Mouse (Mus musculus) liver, embryonic 12.5 days (tissue): ENCODE data around the gene Usp36. TPM values are rescaled to one million over a fixed set of nuclear protein-coding genes. Genes with fewer than 3 reads are reported as not detected.

ENCODE experiments used
- ATAC-seq: fragments of 200-750 bp; cut with Nextera tagmentation; 2 replicates; pipeline ENCODE4 v1.8.0; 2017; ENCODE audit warnings: moderate number of reproducible peaks, mild to moderate bottlenecking, moderate library complexity
- H3K27ac ChIP-seq: fragments of 300-500 bp; sonication (generic); 2 replicates; pipeline ENCODE4 v1.5.1; 2016; ENCODE audit warnings: mild to moderate bottlenecking
- H3K27me3 ChIP-seq: fragments of 300-500 bp; sonication (generic); replicated peaks from 2 replicates; pipeline ENCODE4 v1.6.1; 2016; ENCODE audit warnings: mild to moderate bottlenecking, moderate library complexity
- H3K36me3 ChIP-seq: fragments of 300-500 bp; sonication (generic); 2 replicates; pipeline ENCODE4 v1.6.1; 2016; ENCODE audit warnings: mild to moderate bottlenecking, moderate library complexity
- H3K4me1 ChIP-seq: fragments of 300-500 bp; sonication (generic); 2 replicates; pipeline ENCODE4 v1.6.1; 2016
- H3K4me2 ChIP-seq: fragments of 300-500 bp; sonication (generic); 2 replicates; pipeline ENCODE4 v1.6.1; 2016; ENCODE audit warnings: mild to moderate bottlenecking, moderate library complexity
- H3K4me3 ChIP-seq: fragments of 300-500 bp; sonication (generic); 2 replicates; pipeline ENCODE4 v1.5.1; 2016; ENCODE audit warnings: mild to moderate bottlenecking, moderate library complexity
- H3K9ac ChIP-seq: fragments of 300-500 bp; sonication (generic); 2 replicates; pipeline ENCODE4 v1.6.1; 2016; ENCODE audit warnings: mild to moderate bottlenecking, moderate library complexity
- H3K9me3 ChIP-seq: fragments of 300-500 bp; sonication (generic); replicated peaks from 2 replicates; pipeline ENCODE4 v1.6.1; 2016; ENCODE audit warnings: mild to moderate bottlenecking, moderate library complexity
- WGBS: fragments of 180-500 bp; shearing (Covaris S2); methylation state at CpG from one replicate; pipeline ENCODE4 v1.1.7; 2016; ENCODE audit not compliant: insufficient replicate concordance; 5-methylcytosine and 5-hydroxymethylcytosine counted together
- polyA plus RNA-seq: library from polyadenylated mRNA; unstranded; fragments of >200 nt; fragmentation: Nextera tagmentation; extraction: Ambion mirVana; gene quantifications from 2 replicates; pipeline ENCODE4 v1.2.1, GENCODE M21; 2016

The Usp36 gene
- polyA plus RNA-seq, 1 experiment from 2014 or later, result 14.3 TPM

DNA sequence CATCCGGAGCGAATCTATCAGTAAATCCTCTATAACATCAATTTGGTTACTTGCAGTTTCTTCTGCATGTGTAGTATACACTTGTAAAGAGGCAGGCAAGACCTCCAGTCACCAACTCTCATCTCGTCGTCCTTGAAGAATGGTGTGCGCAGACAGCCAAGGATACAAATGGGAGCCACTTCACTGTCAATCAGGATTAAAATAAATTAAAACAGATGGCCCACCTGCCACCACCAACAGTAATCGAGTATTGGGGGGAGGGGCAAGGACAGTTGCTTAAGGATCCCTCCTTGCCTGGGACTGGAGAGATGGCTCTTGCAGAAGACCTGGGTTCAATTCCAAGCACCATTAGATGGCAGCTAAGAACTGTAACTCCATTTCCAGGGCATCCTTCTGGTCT is 2.6 kb upstream of the Usp36 start:
- Histone ChIP-seq H3K27me3 (peaks cover 39% of the 10 kb centered on the region), H3K4me3 (no peak overlapping the region), H3K36me3 (peaks cover 3% of the 10 kb centered on the region), H3K27ac (no peak overlapping the region), H3K9me3 (no peaks in the 10 kb centered on the region), H3K9ac (no peak overlapping the region), H3K4me1 (peaks cover 24% of the 10 kb centered on the region), H3K4me2 (no peak overlapping the region)
- ATAC-seq, result no peak
- 63% methylated on average over 6 of the region's 6 CpGs for WGBS

DNA sequence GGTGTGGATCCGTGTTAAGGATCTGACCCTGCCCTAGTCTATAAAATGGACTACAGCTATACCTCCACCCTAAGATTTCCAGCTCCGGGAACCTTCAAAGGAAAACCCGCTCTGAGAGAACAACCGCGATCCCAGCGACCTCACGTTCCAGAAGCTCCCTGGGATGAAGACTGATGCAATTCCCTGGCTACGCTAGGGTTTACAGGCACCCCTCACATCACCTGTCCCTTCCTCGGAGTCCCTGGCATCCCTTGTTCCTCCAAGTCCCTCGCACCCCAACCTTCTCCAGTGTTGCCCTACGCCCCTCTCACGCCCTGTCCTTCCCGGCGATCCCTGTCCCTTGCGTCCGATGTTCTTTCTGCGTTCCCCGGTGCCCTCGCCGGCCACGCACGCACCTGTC is 482 bp downstream of the Usp36 start:
- Histone ChIP-seq H3K4me1 (peaks cover 24% of the 10 kb centered on the region), H3K4me3 (peak overlapping the region; percentile 79), H3K9ac (peak overlapping the region; percentile 78), H3K27me3 (peaks cover 14% of the 10 kb centered on the region; the same call in 1 of the 2 replicates), H3K4me2 (peak overlapping the region; percentile 87), H3K9me3 (no peaks in the 10 kb centered on the region), H3K27ac (peak overlapping the region; percentile 75), H3K36me3 (peaks cover 34% of the 10 kb centered on the region)
- no peak for ATAC-seq
- WGBS, result 3% methylated on average over 22 of the region's 22 CpGs

DNA sequence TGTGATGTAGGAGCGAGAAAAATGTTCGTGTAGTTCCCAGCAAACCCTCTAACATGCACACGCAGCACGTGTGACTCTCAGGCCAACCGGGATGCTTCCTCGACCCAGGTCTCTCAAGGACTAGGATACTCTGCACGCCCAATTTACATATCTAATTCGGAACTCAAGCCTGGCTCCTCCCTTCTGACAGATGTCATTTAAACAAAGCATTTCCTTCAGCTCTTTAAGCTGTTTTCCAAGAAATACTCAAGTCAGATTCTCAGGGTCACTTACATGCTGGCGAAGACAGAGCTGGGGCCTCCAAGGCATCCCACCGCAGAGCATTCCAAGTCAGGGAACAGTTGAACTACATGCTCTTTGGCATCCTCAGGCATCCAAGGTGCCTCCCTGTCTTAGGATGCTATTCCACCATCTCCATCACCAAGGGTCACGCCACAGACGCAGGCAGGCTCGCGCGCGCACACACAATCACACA is 970 bp downstream of the Usp36 start:
- H3K36me3 ChIP-seq, result peaks cover 39% of the 10 kb centered on the region
- H3K4me1 ChIP-seq, result peaks cover 24% of the 10 kb centered on the region
- H3K9ac ChIP-seq, result peak overlapping the region; percentile 78
- H3K9me3 ChIP-seq, result no peaks in the 10 kb centered on the region
- no peak overlapping the region for H3K27ac ChIP-seq
- H3K27me3 ChIP-seq, result peaks cover 14% of the 10 kb centered on the region; the same call in 1 of the 2 replicates
- WGBS, result under 1% methylated on average over 16 of the region's 16 CpGs
- no peak for ATAC-seq
- H3K4me3 ChIP-seq, result peak overlapping the region; percentile 79
- H3K4me2 ChIP-seq, result peak overlapping the region; percentile 87

DNA sequence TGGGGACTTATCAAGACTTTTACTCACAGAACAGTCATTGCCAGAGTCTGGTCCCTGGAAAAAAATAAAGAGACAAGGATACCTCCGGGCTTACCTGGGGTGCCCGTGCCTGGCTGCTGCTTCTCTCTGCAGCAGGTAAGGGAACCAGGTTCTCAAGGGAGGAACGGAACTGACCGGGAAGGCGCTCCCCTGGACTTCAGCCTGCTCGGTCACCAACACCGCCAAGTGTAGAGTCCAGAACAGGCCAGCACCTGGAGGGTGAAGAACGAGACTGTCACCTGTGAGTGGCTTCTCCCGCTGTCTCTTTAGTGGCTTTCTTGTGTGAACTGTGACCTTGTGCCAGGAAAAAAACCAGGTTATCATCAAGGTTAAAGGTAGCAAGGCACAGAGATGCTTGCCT is 2.5 kb downstream of the Usp36 start:
- Histone ChIP-seq H3K4me2 (no peak overlapping the region), H3K9ac (no peak overlapping the region), H3K36me3 (peaks cover 54% of the 10 kb centered on the region), H3K27me3 (peaks cover 5% of the 10 kb centered on the region; the same call in 1 of the 2 replicates), H3K4me3 (no peak overlapping the region), H3K27ac (no peak overlapping the region), H3K9me3 (no peaks in the 10 kb centered on the region), H3K4me1 (peaks cover 24% of the 10 kb centered on the region)
- no peak for ATAC-seq
- WGBS, result 88% methylated on average over 9 of the region's 9 CpGs

DNA sequence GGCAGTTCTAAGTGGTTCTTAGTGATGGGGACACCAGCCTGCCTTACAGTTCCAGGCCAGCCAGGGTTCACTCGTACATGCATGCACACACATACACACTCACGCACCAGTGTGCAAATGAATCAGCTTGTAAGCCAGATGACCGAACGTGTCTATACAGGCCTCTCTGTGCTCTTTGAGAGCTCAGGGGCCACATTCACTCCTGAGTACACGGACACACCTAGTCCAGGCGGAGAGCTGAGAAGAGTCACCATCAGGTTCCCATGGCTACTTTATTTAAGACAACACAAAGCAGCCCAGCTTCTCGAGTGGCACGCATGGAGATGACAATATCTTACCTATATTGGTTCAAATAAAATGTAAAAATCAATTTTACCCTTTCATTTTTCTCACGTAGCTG is 3.6 kb downstream of the Usp36 start:
- no peak overlapping the region for H3K4me2 ChIP-seq
- H3K36me3 ChIP-seq, result peaks cover 65% of the 10 kb centered on the region
- peaks cover 24% of the 10 kb centered on the region for H3K4me1 ChIP-seq
- no peak overlapping the region for H3K4me3 ChIP-seq
- WGBS, result 79% methylated on average over 9 of the region's 9 CpGs
- no peak overlapping the region for H3K27ac ChIP-seq
- no peak for ATAC-seq
- H3K9ac ChIP-seq, result no peak overlapping the region
- no peaks in the 10 kb centered on the region for H3K9me3 ChIP-seq
- H3K27me3 ChIP-seq, result no peaks in the 10 kb centered on the region

DNA sequence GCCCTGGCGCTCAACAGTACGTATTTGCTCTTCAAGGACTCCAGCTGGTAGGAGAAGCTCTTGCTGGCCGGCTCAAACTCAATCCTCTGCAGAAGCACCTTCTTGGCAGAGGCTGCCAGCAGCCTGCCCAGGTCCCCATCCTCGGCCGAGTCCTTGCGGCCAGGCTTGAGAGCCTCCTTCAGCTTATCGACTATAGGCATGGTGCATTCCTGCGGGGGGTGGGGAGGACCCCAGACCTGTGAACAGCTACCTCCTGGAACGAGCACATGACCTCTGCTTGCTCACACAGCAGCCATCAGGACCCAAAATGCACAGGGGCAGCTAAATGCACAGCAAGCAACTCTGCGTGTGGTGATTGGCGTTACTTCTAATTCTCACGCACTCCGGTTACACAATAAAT is 4.3 kb downstream of the Usp36 start:
- WGBS, result 86% methylated on average over 13 of the region's 13 CpGs
- Histone ChIP-seq H3K4me1 (peaks cover 23% of the 10 kb centered on the region), H3K4me2 (no peak overlapping the region), H3K36me3 (peaks cover 71% of the 10 kb centered on the region), H3K4me3 (no peak overlapping the region), H3K27me3 (no peaks in the 10 kb centered on the region), H3K27ac (no peak overlapping the region), H3K9ac (no peak overlapping the region), H3K9me3 (no peaks in the 10 kb centered on the region)
- no peak for ATAC-seq

DNA sequence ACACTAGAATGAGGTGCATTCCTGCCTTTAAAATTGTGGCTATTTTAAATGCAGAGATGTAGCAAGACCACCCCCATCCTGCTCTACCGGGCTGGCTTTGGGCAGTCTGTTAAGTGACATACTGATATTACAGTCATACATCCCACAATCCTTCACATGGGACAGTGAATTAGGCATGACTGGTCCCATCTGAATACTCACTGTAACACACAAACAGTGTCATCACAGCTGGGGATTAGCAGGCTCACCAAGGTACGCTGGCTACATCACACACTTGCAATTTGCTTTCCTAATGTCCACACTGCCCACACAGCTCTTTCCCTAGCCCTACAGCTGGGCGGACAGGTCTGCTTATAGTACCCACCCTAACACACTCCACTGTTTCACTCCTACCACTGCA is 9.8 kb downstream of the Usp36 start:
- 78% methylated on average over 3 of the region's 3 CpGs for WGBS
- no peak for ATAC-seq
- peaks cover 99% of the 10 kb centered on the region for H3K36me3 ChIP-seq
- no peak overlapping the region for H3K4me3 ChIP-seq
- no peak overlapping the region for H3K27ac ChIP-seq
- H3K27me3 ChIP-seq, result no peaks in the 10 kb centered on the region
- no peaks in the 10 kb centered on the region for H3K9me3 ChIP-seq
- H3K4me1 ChIP-seq, result no peaks in the 10 kb centered on the region
- no peak overlapping the region for H3K4me2 ChIP-seq
- H3K9ac ChIP-seq, result no peak overlapping the region

DNA sequence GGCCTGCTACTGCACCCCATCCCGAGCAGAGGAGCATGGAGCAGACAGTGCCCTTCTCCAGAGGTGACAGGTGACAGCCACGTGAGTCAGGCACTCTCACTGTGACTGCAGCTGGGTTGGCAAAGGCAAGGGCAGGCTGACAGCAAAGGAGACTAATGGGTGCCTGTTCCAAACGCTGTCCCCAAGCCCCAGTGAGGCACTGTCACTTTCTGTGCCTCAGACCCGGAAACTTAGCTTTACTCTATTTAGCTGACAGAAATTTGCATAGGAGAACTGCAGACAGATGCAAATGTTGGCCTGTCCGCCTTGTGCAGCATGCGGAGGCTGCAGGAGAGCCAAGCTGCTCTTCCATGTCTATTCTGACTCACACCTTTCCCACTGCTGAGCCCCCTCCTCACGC is 13.7 kb downstream of the Usp36 start:
- Histone ChIP-seq H3K9ac (no peak overlapping the region), H3K4me1 (no peaks in the 10 kb centered on the region), H3K4me3 (no peak overlapping the region), H3K9me3 (no peaks in the 10 kb centered on the region), H3K27ac (no peak overlapping the region), H3K4me2 (no peak overlapping the region), H3K27me3 (no peaks in the 10 kb centered on the region), H3K36me3 (peaks cover 99% of the 10 kb centered on the region)
- ATAC-seq, result no peak
- 84% methylated on average over 7 of the region's 7 CpGs for WGBS

DNA sequence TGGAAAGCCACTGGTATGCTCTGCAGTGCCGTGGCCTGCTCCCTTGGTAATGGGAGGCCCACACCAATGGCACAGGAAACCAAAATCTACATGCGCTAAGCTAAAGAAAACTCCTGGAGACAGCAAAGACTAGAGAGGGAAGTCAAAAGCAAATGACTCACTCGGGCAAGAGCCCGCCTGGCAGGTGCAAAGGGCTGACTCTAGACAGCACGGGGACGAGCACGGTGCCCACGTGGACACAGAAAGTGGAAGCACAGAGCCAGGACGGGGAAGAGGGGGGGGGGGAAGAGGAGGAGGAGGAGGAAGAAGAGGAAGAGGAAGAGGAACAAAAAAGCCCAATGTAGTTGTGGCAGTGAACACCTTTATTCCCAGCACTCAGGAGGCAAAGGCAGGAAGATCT is 15.0 kb downstream of the Usp36 start:
- no peak overlapping the region for H3K27ac ChIP-seq
- no peaks in the 10 kb centered on the region for H3K9me3 ChIP-seq
- H3K4me3 ChIP-seq, result no peak overlapping the region
- H3K9ac ChIP-seq, result no peak overlapping the region
- peaks cover 99% of the 10 kb centered on the region for H3K36me3 ChIP-seq
- H3K4me2 ChIP-seq, result no peak overlapping the region
- H3K4me1 ChIP-seq, result no peaks in the 10 kb centered on the region
- no peaks in the 10 kb centered on the region for H3K27me3 ChIP-seq
- ATAC-seq, result no peak
- 79% methylated on average over 9 of the region's 9 CpGs for WGBS

DNA sequence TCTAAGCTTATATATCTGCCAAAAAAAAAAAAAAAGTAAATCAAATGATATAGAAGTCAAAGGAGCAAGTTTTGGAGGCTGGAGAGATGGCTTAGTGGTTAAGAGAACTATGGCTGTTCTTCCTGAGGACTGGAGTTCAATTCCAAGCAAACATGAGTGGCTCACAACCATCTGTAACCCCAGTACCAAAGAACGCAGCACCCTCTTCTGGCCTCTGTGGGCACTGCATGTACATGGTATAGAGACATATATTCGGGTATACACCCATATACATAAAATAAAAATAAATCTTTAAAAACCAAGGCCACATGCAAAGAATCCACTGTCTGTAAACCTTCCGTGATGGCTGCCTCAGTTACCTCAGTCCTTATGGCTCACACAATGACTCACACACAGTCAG is 20.2 kb downstream of the Usp36 start:
- H3K4me2 ChIP-seq, result no peak overlapping the region
- no peaks in the 10 kb centered on the region for H3K4me1 ChIP-seq
- H3K36me3 ChIP-seq, result peaks cover 98% of the 10 kb centered on the region
- H3K9me3 ChIP-seq, result no peaks in the 10 kb centered on the region
- H3K4me3 ChIP-seq, result no peak overlapping the region
- H3K27me3 ChIP-seq, result no peaks in the 10 kb centered on the region
- WGBS, result 73% methylated on average over 3 of the region's 3 CpGs
- H3K27ac ChIP-seq, result no peak overlapping the region
- no peak overlapping the region for H3K9ac ChIP-seq
- ATAC-seq, result no peak

DNA sequence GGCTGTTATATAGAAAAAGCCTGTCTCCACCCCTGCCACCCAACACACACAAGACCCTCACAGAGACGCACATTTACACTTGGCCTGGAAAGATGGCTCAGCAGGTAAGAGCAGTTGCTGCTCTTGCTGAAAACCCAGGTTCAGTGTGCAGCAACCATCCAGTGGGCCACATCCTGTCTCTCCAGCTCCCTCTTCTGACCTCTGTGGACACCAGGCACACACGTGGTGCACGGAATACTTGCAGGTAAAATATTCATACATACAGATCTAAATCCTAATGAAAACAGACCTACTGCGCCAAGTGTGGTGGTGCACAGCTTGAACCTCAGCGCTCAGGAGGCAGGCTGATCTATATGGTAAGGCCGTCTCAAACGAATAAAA is 23.4 kb downstream of the Usp36 start:
- no peaks in the 10 kb centered on the region for H3K9me3 ChIP-seq
- no peak overlapping the region for H3K27ac ChIP-seq
- H3K4me3 ChIP-seq, result no peak overlapping the region
- peaks cover 98% of the 10 kb centered on the region for H3K36me3 ChIP-seq
- H3K9ac ChIP-seq, result no peak overlapping the region
- no peaks in the 10 kb centered on the region for H3K27me3 ChIP-seq
- ATAC-seq, result no peak
- H3K4me2 ChIP-seq, result no peak overlapping the region
- no peaks in the 10 kb centered on the region for H3K4me1 ChIP-seq
- WGBS, result 79% methylated on average over 7 of the region's 7 CpGs

DNA sequence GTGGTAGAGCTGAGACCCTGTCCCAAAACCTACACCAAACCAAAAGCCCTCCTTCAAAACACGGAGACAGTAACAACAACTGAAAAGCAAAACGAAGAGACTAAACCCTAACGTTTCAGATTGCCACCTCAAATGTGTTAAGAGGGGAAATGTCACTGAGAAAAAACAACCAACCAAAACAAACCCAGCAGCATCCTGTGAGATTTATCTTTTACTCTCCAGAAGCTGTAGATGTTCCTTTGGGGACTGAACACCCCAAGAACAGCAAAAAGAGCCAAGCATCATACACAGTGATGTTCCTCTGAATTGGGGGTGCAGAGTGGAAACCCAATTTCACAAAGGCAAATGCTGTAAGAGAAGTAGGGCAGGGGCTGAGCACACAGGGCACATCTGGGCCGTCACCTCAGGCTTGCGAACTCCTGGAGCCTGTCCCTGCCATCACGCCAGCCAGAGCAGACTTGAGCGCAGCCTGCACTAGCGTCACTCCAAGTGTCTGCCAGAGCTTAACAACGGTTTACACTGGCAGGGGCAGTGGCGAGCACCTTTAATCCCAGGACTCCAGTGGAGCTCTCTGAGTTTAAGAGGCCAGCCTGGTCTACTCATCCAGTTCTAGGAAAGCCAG is 23.9 kb downstream of the Usp36 start:
- WGBS, result 82% methylated on average over 10 of the region's 10 CpGs
- H3K4me2 ChIP-seq, result no peak overlapping the region
- no peaks in the 10 kb centered on the region for H3K27me3 ChIP-seq
- no peak overlapping the region for H3K27ac ChIP-seq
- no peak overlapping the region for H3K9ac ChIP-seq
- no peak overlapping the region for H3K4me3 ChIP-seq
- no peak for ATAC-seq
- peaks cover 98% of the 10 kb centered on the region for H3K36me3 ChIP-seq
- no peaks in the 10 kb centered on the region for H3K9me3 ChIP-seq
- no peaks in the 10 kb centered on the region for H3K4me1 ChIP-seq

DNA sequence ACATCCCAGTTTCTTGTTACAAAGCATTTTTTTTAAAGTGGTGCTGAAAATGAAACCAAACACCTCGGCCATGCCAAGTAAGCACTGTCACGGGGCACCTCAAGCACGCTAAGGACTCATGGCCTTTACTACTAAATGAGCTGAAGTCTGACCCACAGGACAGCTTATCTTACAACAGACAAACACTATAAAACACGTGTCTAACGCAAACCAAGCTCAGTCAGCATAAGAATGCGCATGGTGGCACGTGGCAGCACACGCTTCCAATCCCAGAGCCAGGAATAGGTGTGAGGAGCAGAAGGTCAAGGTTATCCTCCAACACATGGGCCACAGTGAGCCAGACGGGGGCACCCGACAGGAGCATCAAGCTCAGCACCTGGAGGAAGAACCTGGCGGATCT is 24.4 kb downstream of the Usp36 start:
- no peaks in the 10 kb centered on the region for H3K9me3 ChIP-seq
- H3K27me3 ChIP-seq, result no peaks in the 10 kb centered on the region
- no peak overlapping the region for H3K4me3 ChIP-seq
- H3K36me3 ChIP-seq, result peaks cover 99% of the 10 kb centered on the region
- no peak overlapping the region for H3K9ac ChIP-seq
- no peak overlapping the region for H3K4me2 ChIP-seq
- no peak overlapping the region for H3K27ac ChIP-seq
- no peak for ATAC-seq
- WGBS, result 78% methylated on average over 11 of the region's 11 CpGs
- no peaks in the 10 kb centered on the region for H3K4me1 ChIP-seq
